Mouse (Mus musculus) intestine, postnatal 0 days (tissue): ENCODE data around the gene Erg28. TPM values are rescaled to one million over a fixed set of nuclear protein-coding genes. Genes with fewer than 3 reads are reported as not detected.

Source experiments
- ATAC-seq: fragments of 200-750 bp; cut with Nextera tagmentation; 2 replicates; pipeline ENCODE4 v1.8.0; 2017; ENCODE audit warnings: mild to moderate bottlenecking, moderate TSS enrichment, moderate library complexity
- H3K27ac ChIP-seq: fragments of 300-500 bp; sonication (generic); 2 replicates; pipeline ENCODE4 v1.5.1; 2014; ENCODE audit warnings: mild to moderate bottlenecking, low read depth, low read length, moderate library complexity
- H3K27me3 ChIP-seq: fragments of 300-500 bp; sonication (generic); replicated peaks from 2 replicates; pipeline ENCODE4 v1.6.1; 2014; ENCODE audit warnings: low read length, mixed read lengths; ENCODE audit not compliant: control insufficient read depth, insufficient read depth
- H3K36me3 ChIP-seq: fragments of 300-500 bp; sonication (generic); 2 replicates; pipeline ENCODE4 v1.6.1; 2014; ENCODE audit warnings: mild to moderate bottlenecking, moderate library complexity; ENCODE audit not compliant: control insufficient read depth, insufficient read depth
- H3K4me1 ChIP-seq: fragments of 300-500 bp; sonication (generic); replicated peaks from 2 replicates; pipeline ENCODE4 v1.6.1; 2014; ENCODE audit warnings: antibody characterized with exemption, low read length, mixed read lengths; ENCODE audit not compliant: control insufficient read depth, insufficient read depth
- H3K4me2 ChIP-seq: fragments of 300-500 bp; sonication (generic); replicated peaks from 2 replicates; pipeline ENCODE4 v1.6.1; 2014; ENCODE audit warnings: low read depth, mild to moderate bottlenecking, moderate library complexity
- H3K4me3 ChIP-seq: fragments of 300-500 bp; sonication (generic); 2 replicates; pipeline ENCODE4 v1.5.1; 2014; ENCODE audit warnings: low read depth, low read length
- H3K9ac ChIP-seq: fragments of 300-500 bp; sonication (generic); 2 replicates; pipeline ENCODE4 v1.6.1; 2014; ENCODE audit warnings: mild to moderate bottlenecking, low read depth, low read length
- H3K9me3 ChIP-seq: fragments of 300-500 bp; sonication (generic); 2 replicates; pipeline ENCODE4 v1.6.1; 2016; ENCODE audit warnings: mixed run types; ENCODE audit not compliant: control insufficient read depth
- CTCF ChIP-seq: sonication (generic); IDR thresholded peaks from 2 replicates; pipeline ENCODE4 v1.5.1; 2016; ENCODE audit warnings: low read depth, mild to moderate bottlenecking, control low read depth, antibody characterized with exemption, moderate library complexity
- WGBS: fragments of 180-500 bp; shearing (Covaris S2); extraction: QIAGEN DNeasy Blood & Tissue Kit; methylation state at CpG from one replicate; pipeline ENCODE4 v1.1.7; 2014; 5-methylcytosine and 5-hydroxymethylcytosine counted together
- polyA plus RNA-seq: library from polyadenylated mRNA; unstranded; fragments of >200 nt; fragmentation: Nextera tagmentation; extraction: Ambion mirVana; gene quantifications from 2 replicates; pipeline ENCODE4 v1.2.1, GENCODE M21; 2015

Gene Erg28
- polyA plus RNA-seq, 1 experiment from 2014 or later: 114 TPM

- Histone ChIP-seq H3K27ac (no peak overlapping the region), H3K4me1 (no peaks in the 10 kb centered on the region), H3K4me2 (no peak overlapping the region), H3K36me3 (peaks cover 39% of the 10 kb centered on the region), H3K9me3 (no peaks in the 10 kb centered on the region), H3K9ac (no peak overlapping the region), H3K4me3 (no peak overlapping the region), H3K27me3 (no peaks in the 10 kb centered on the region)
- no peak for TF ChIP-seq CTCF
- ATAC-seq: peak; percentile 82
- WGBS: 15% methylated on average over 6 of the region's 6 CpGs
These were observed 14.6 kb downstream of the Erg28 start for GRCm38 (mm10) chr12:85809726-85810125.

- ATAC-seq: no peak
- H3K4me3 ChIP-seq: no peak overlapping the region
- no peaks in the 10 kb centered on the region for H3K36me3 ChIP-seq
- no peak overlapping the region for H3K9ac ChIP-seq
- no peak overlapping the region for H3K27ac ChIP-seq
- no peaks in the 10 kb centered on the region for H3K9me3 ChIP-seq
- no peak overlapping the region for H3K4me2 ChIP-seq
- H3K4me1 ChIP-seq: no peaks in the 10 kb centered on the region
- no peaks in the 10 kb centered on the region for H3K27me3 ChIP-seq
- no peak for TF ChIP-seq CTCF
- 61% methylated on average over 9 of the region's 9 CpGs for WGBS
These were observed 24.3 kb downstream of the Erg28 start for GRCm38 (mm10) chr12:85800031-85800430.

- Histone ChIP-seq H3K27ac (no peak overlapping the region), H3K9me3 (no peaks in the 10 kb centered on the region), H3K4me2 (no peak overlapping the region), H3K36me3 (no peaks in the 10 kb centered on the region), H3K4me1 (no peaks in the 10 kb centered on the region), H3K27me3 (no peaks in the 10 kb centered on the region), H3K9ac (no peak overlapping the region), H3K4me3 (no peak overlapping the region)
- 70% methylated on average over 1 of the region's 1 CpGs for WGBS
- no peak for TF ChIP-seq CTCF
- no peak for ATAC-seq
These were observed 28.8 kb downstream of the Erg28 start for GRCm38 (mm10) chr12:85795551-85795950.

- no peak overlapping the region for H3K27ac ChIP-seq
- H3K4me2 ChIP-seq: no peak overlapping the region
- WGBS: 77% methylated on average over 2 of the region's 2 CpGs
- H3K9ac ChIP-seq: no peak overlapping the region
- H3K4me1 ChIP-seq: no peaks in the 10 kb centered on the region
- no peak for ATAC-seq
- no peak overlapping the region for H3K4me3 ChIP-seq
- no peaks in the 10 kb centered on the region for H3K36me3 ChIP-seq
- H3K27me3 ChIP-seq: no peaks in the 10 kb centered on the region
- H3K9me3 ChIP-seq: no peaks in the 10 kb centered on the region
- no peak for TF ChIP-seq CTCF
These were observed 30.3 kb downstream of the Erg28 start for GRCm38 (mm10) chr12:85794094-85794493.

GRCm38 (mm10) chr12:85792821-85793346 is 31.5 kb downstream of the Erg28 start:
- Histone ChIP-seq H3K27ac (no peak overlapping the region), H3K36me3 (no peaks in the 10 kb centered on the region), H3K9ac (no peak overlapping the region), H3K4me3 (no peak overlapping the region), H3K9me3 (no peaks in the 10 kb centered on the region), H3K4me2 (no peak overlapping the region), H3K27me3 (no peaks in the 10 kb centered on the region), H3K4me1 (no peaks in the 10 kb centered on the region)
- no peak for TF ChIP-seq CTCF
- WGBS: 54% methylated on average over 6 of the region's 6 CpGs
- ATAC-seq: no peak

- Histone ChIP-seq H3K4me1 (no peaks in the 10 kb centered on the region), H3K4me2 (no peak overlapping the region), H3K36me3 (no peaks in the 10 kb centered on the region), H3K27ac (no peak overlapping the region), H3K9me3 (no peaks in the 10 kb centered on the region), H3K4me3 (no peak overlapping the region), H3K9ac (no peak overlapping the region), H3K27me3 (no peaks in the 10 kb centered on the region)
- ATAC-seq: no peak
- 91% methylated on average over 4 of the region's 4 CpGs for WGBS
- no peak for TF ChIP-seq CTCF
These were observed 32.2 kb downstream of the Erg28 start for GRCm38 (mm10) chr12:85792158-85792557.
